Mouse (Mus musculus): ENCODE data around the gene Adamts16. TPM values are rescaled to one million over a fixed set of nuclear protein-coding genes. Genes with fewer than 3 reads are reported as not detected.

Adamts16 gene
- polyA plus RNA-seq, 1 experiment from 2014 or later, result 2.3 TPM

DNA sequence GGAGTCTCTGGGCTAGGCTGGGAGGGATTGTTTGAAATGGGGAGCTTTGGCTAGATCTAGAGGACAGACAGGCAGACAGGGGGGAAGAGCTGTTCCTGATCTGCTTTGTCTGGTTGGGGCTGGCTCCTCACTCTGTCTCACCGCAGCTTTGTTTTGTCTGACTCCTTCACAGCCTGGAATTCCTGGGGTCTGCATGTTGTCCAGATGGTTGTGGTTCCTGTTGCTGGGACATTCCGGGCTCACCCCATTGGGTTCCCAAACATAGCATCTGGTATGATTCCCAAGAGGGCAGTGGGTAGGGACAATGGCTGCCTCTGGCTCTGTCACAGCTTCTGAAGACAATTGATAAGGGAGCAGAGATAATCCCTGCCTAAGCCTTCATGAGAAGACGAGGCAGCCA, 117.0 kb downstream of the Adamts16 start:
- ATAC-seq (ENCODE audit: insufficient read depth, low FRiP score, low TSS enrichment), result no peak

DNA sequence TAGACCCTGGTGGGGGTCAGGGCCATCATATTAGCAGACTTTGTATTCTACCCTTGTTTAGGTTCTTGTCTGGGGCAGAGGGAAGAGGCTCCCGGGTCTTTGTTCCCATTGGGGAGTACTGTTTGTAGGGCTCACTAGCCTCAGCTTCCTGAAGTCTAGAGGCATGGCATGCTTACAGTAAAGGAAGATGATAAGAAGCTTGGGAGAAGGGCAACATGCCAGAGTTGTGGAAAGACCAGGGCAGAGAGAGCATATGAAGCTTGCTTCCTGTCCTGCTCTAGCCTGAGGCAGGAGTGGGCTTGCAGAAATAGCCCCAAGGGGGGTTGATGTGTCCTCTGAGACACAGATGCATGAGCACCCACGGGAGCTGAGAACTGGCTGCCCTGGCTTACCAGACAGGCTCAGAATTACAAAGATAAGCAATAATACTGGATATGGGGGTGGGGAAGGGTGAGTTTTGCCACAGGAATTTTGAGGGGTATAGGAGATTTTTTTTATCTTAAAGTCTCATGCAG, 117.4 kb downstream of the Adamts16 start:
- H3K9me3 ChIP-seq (ENCODE audit: control insufficient read depth, low read length), result no peaks in the 10 kb centered on the region
- H3K4me3 ChIP-seq (ENCODE audit: low read depth, low read length), result no peak overlapping the region
- H3K4me2 ChIP-seq (ENCODE audit: low read depth), result no peak overlapping the region
- H3K27ac ChIP-seq (ENCODE audit: low read depth, low read length), result no peak overlapping the region
- DNase-seq (ENCODE audit: low spot score), result no peak
- no peak overlapping the region for H3K9ac ChIP-seq (ENCODE audit: low read length)
- H3K27me3 ChIP-seq (ENCODE audit: control insufficient read depth, insufficient read depth, low read length), result no peaks in the 10 kb centered on the region
- no peak for ATAC-seq (ENCODE audit: insufficient read depth, low FRiP score, low TSS enrichment)
- H3K36me3 ChIP-seq (ENCODE audit: control insufficient read depth, insufficient read depth, low read length), result no peaks in the 10 kb centered on the region
- 77% methylated on average over 2 of the region's 2 CpGs for WGBS
- no peaks in the 10 kb centered on the region for H3K4me1 ChIP-seq (ENCODE audit: control insufficient read depth, insufficient read depth, low read length)

More for the DNA sequence above, 117.0 kb downstream of the Adamts16 start:
- 62% methylated on average over 3 of the region's 3 CpGs for WGBS
- Histone ChIP-seq H3K27me3 (ENCODE audit: control insufficient read depth, insufficient read depth, low read length) (no peaks in the 10 kb centered on the region), H3K4me1 (ENCODE audit: control insufficient read depth, insufficient read depth, low read length) (no peaks in the 10 kb centered on the region), H3K9ac (ENCODE audit: low read length) (no peak overlapping the region), H3K27ac (ENCODE audit: low read depth, low read length) (no peak overlapping the region), H3K4me2 (ENCODE audit: low read depth) (no peak overlapping the region), H3K36me3 (ENCODE audit: control insufficient read depth, insufficient read depth, low read length) (no peaks in the 10 kb centered on the region), H3K9me3 (ENCODE audit: control insufficient read depth, low read length) (no peaks in the 10 kb centered on the region), H3K4me3 (ENCODE audit: low read depth, low read length) (no peak overlapping the region)
- DNase-seq (ENCODE audit: low spot score), result no peak

DNA sequence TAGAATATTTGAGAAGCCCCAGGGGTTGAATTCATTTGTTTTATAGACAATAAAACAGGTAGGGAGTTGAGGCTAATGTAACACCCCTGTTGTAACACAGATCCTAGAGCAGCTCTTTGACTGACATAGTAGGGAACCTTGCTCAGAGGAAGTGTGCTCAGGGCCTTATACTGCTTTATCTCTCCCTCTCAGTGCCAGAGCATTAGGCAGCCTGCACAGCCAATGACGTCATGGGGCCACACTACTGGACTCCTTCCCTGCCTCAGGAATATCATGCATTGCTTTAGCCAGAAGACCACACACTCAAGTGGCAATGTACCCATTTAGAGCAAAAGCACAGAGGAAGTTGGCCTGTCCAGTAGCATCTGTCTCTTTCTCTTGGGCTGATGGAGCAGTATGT, 121.6 kb downstream of the Adamts16 start:
- no peak overlapping the region for H3K4me2 ChIP-seq (ENCODE audit: low read depth)
- no peaks in the 10 kb centered on the region for H3K9me3 ChIP-seq (ENCODE audit: control insufficient read depth, low read length)
- no peak overlapping the region for H3K9ac ChIP-seq (ENCODE audit: low read length)
- ATAC-seq (ENCODE audit: insufficient read depth, low FRiP score, low TSS enrichment) (no peak), DNase-seq (ENCODE audit: low spot score) (no peak)
- H3K36me3 ChIP-seq (ENCODE audit: control insufficient read depth, insufficient read depth, low read length), result no peaks in the 10 kb centered on the region
- H3K27me3 ChIP-seq (ENCODE audit: control insufficient read depth, insufficient read depth, low read length), result no peaks in the 10 kb centered on the region
- H3K4me1 ChIP-seq (ENCODE audit: control insufficient read depth, insufficient read depth, low read length), result no peaks in the 10 kb centered on the region
- no peak overlapping the region for H3K27ac ChIP-seq (ENCODE audit: low read depth, low read length)
- H3K4me3 ChIP-seq (ENCODE audit: low read depth, low read length), result no peak overlapping the region
- WGBS, result 83% methylated on average over 1 of the region's 1 CpGs

- Histone ChIP-seq H3K27ac (ENCODE audit: low read depth, low read length) (no peak overlapping the region), H3K4me3 (ENCODE audit: low read depth, low read length) (no peak overlapping the region), H3K9me3 (ENCODE audit: control insufficient read depth, low read length) (no peaks in the 10 kb centered on the region), H3K36me3 (ENCODE audit: control insufficient read depth, insufficient read depth, low read length) (no peaks in the 10 kb centered on the region), H3K9ac (ENCODE audit: low read length) (no peak overlapping the region), H3K27me3 (ENCODE audit: control insufficient read depth, insufficient read depth, low read length) (no peaks in the 10 kb centered on the region), H3K4me1 (ENCODE audit: control insufficient read depth, insufficient read depth, low read length) (no peaks in the 10 kb centered on the region), H3K4me2 (ENCODE audit: low read depth) (no peak overlapping the region)
- 89% methylated on average over 2 of the region's 2 CpGs for WGBS
- ATAC-seq (ENCODE audit: insufficient read depth, low FRiP score, low TSS enrichment) (no peak), DNase-seq (ENCODE audit: low spot score) (no peak)
Measured at GRCm38 (mm10) chr13:70718814-70719213, 122.8 kb downstream of the Adamts16 start.

GRCm38 (mm10) chr13:70716022-70716421, 125.6 kb downstream of the Adamts16 start:
- Histone ChIP-seq H3K4me2 (ENCODE audit: low read depth) (no peak overlapping the region), H3K27ac (ENCODE audit: low read depth, low read length) (no peak overlapping the region), H3K4me1 (ENCODE audit: control insufficient read depth, insufficient read depth, low read length) (no peaks in the 10 kb centered on the region), H3K27me3 (ENCODE audit: control insufficient read depth, insufficient read depth, low read length) (no peaks in the 10 kb centered on the region), H3K36me3 (ENCODE audit: control insufficient read depth, insufficient read depth, low read length) (no peaks in the 10 kb centered on the region), H3K9ac (ENCODE audit: low read length) (no peak overlapping the region), H3K9me3 (ENCODE audit: control insufficient read depth, low read length) (no peaks in the 10 kb centered on the region), H3K4me3 (ENCODE audit: low read depth, low read length) (no peak overlapping the region)
- WGBS, result 80% methylated on average over 5 of the region's 5 CpGs
- DNase-seq (ENCODE audit: low spot score) (no peak), ATAC-seq (ENCODE audit: insufficient read depth, low FRiP score, low TSS enrichment) (no peak)

GRCm38 (mm10) chr13:70714081-70714775, 127.4 kb downstream of the Adamts16 start:
- H3K9ac ChIP-seq (ENCODE audit: low read length), result no peak overlapping the region
- H3K4me2 ChIP-seq (ENCODE audit: low read depth), result no peak overlapping the region
- 80% methylated on average over 7 of the region's 7 CpGs for WGBS
- H3K27ac ChIP-seq (ENCODE audit: low read depth, low read length), result no peak overlapping the region
- ATAC-seq (ENCODE audit: insufficient read depth, low FRiP score, low TSS enrichment), result no peak
- no peak overlapping the region for H3K4me3 ChIP-seq (ENCODE audit: low read depth, low read length)
- H3K27me3 ChIP-seq (ENCODE audit: control insufficient read depth, insufficient read depth, low read length), result no peaks in the 10 kb centered on the region
- H3K4me1 ChIP-seq (ENCODE audit: control insufficient read depth, insufficient read depth, low read length), result no peaks in the 10 kb centered on the region
- DNase-seq (ENCODE audit: low spot score), result no peak
- no peaks in the 10 kb centered on the region for H3K36me3 ChIP-seq (ENCODE audit: control insufficient read depth, insufficient read depth, low read length)
- no peaks in the 10 kb centered on the region for H3K9me3 ChIP-seq (ENCODE audit: control insufficient read depth, low read length)

DNA sequence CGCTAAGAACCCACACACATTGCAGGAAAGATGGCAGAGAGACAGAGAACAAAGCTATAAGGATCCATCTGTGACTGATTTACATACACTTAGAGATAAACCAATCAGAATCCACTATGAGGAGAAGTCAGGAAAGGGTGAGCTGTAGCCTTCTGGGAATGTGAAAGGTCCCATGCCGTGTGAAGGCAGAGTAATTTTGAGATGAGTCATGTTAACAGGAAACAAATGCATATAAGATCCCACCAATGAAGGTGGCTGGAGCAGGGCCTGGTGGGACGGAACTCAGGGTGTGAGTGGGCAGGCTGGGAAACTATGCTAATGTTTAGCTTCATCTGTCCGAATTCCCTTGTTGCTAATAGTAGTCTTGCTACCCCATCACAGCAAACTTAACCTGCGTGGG, 128.3 kb downstream of the Adamts16 start:
- no peak for ATAC-seq (ENCODE audit: insufficient read depth, low FRiP score, low TSS enrichment)
- Histone ChIP-seq H3K27me3 (ENCODE audit: control insufficient read depth, insufficient read depth, low read length) (no peaks in the 10 kb centered on the region), H3K36me3 (ENCODE audit: control insufficient read depth, insufficient read depth, low read length) (no peaks in the 10 kb centered on the region), H3K4me1 (ENCODE audit: control insufficient read depth, insufficient read depth, low read length) (no peaks in the 10 kb centered on the region), H3K27ac (ENCODE audit: low read depth, low read length) (no peak overlapping the region), H3K4me2 (ENCODE audit: low read depth) (no peak overlapping the region), H3K4me3 (ENCODE audit: low read depth, low read length) (no peak overlapping the region), H3K9me3 (ENCODE audit: control insufficient read depth, low read length) (no peaks in the 10 kb centered on the region), H3K9ac (ENCODE audit: low read length) (no peak overlapping the region)
- WGBS, result 84% methylated on average over 5 of the region's 5 CpGs
- no peak for DNase-seq (ENCODE audit: low spot score)

- DNase-seq (ENCODE audit: low spot score), result no peak
Measured at GRCm38 (mm10) chr13:70707158-70707854, 134.3 kb downstream of the Adamts16 start.

DNA sequence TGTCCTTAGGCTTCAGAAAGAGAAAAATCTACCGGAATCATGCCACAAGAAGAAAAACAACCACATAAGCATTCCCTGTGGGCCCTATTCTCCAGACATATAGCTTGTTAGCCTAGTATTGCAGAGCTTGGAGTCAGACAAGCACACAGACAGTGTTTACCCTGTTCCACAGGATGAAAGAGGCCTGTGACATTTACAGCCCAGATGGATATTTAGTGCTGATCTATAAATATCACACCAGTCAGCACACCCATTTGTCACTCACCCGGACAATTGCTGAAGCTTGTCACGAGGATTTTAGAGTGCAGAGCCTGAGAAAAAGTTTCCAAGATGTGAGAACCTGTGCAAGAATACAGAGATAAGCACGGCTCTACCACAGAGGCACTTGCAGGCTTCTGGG, 138.7 kb downstream of the Adamts16 start:
- Histone ChIP-seq H3K27ac (ENCODE audit: low read depth, low read length) (no peak overlapping the region), H3K4me2 (ENCODE audit: low read depth) (no peak overlapping the region), H3K9me3 (ENCODE audit: control insufficient read depth, low read length) (no peaks in the 10 kb centered on the region), H3K4me1 (ENCODE audit: control insufficient read depth, insufficient read depth, low read length) (no peaks in the 10 kb centered on the region), H3K9ac (ENCODE audit: low read length) (no peak overlapping the region), H3K36me3 (ENCODE audit: control insufficient read depth, insufficient read depth, low read length) (no peaks in the 10 kb centered on the region), H3K4me3 (ENCODE audit: low read depth, low read length) (no peak overlapping the region), H3K27me3 (ENCODE audit: control insufficient read depth, insufficient read depth, low read length) (no peaks in the 10 kb centered on the region)
- ATAC-seq (ENCODE audit: insufficient read depth, low FRiP score, low TSS enrichment) (no peak), DNase-seq (ENCODE audit: low spot score) (no peak)
- WGBS, result 29% methylated on average over 4 of the region's 4 CpGs

More at GRCm38 (mm10) chr13:70707158-70707854, 134.3 kb downstream of the Adamts16 start:
- no peak overlapping the region for H3K27ac ChIP-seq (ENCODE audit: low read depth, low read length)
- no peaks in the 10 kb centered on the region for H3K36me3 ChIP-seq (ENCODE audit: control insufficient read depth, insufficient read depth, low read length)
- no peak overlapping the region for H3K4me2 ChIP-seq (ENCODE audit: low read depth)
- H3K9ac ChIP-seq (ENCODE audit: low read length), result no peak overlapping the region
- H3K27me3 ChIP-seq (ENCODE audit: control insufficient read depth, insufficient read depth, low read length), result no peaks in the 10 kb centered on the region
- no peaks in the 10 kb centered on the region for H3K4me1 ChIP-seq (ENCODE audit: control insufficient read depth, insufficient read depth, low read length)
- H3K4me3 ChIP-seq (ENCODE audit: low read depth, low read length), result no peak overlapping the region
- WGBS, result 92% methylated on average over 5 of the region's 5 CpGs
- ATAC-seq (ENCODE audit: insufficient read depth, low FRiP score, low TSS enrichment), result no peak
- H3K9me3 ChIP-seq (ENCODE audit: control insufficient read depth, low read length), result no peaks in the 10 kb centered on the region
